In genomic region chr8:54077271-54078120, GRCm38 (mm10) we compare ENCODE assay signal across 8 mouse cellular contexts. TPM values are rescaled to one million over a fixed set of nuclear protein-coding genes. Genes with fewer than 3 reads are reported as not detected.
DNase-seq lines count a peak whose midpoint lies in the region; ATAC-seq lines count a peak whose summit lies in the region.

Gene Vegfc (plus strand): TSS chr8:54077606.

- peak; percentile 66 for ATAC-seq in megakaryocyte, adult 5-6 weeks (ENCODE audit: poor library complexity, severe bottlenecking)

- peak; percentile 81 for DNase-seq in Muller cell, postnatal 12 days (ENCODE audit: inconsistent ontology term)
- peak; percentile 11 to 50 for DNase-seq in cerebellum, adult 18-20 months
- DNase-seq in forelimb bud, embryonic 11.5 days (ENCODE audit: low read depth, low spot score): peak; percentile 40
- DNase-seq in heart, postnatal 4 days: peak; percentile 67
- peak; percentile 5 to 30 for DNase-seq in left cerebral cortex, adult 8-10 months (ENCODE audit: low spot score in 2 of 2)
- DNase-seq in right cerebral cortex, adult 2 months (ENCODE audit: low spot score in 2 of 2): peak; percentile 31 to 40
- DNase-seq in urinary bladder, postnatal 14 days (ENCODE audit: low spot score): peak; percentile 27

RNA-seq across cellular contexts. Expression of gene Vegfc, which starts in this region (rescaled TPM):
- 10 to 100 TPM in 1 of 2 experiments, 1 to 10 TPM in 1; 8.0 to 10.6 TPM for total RNA-seq in heart, postnatal 4 days (2021)
- total RNA-seq in left cerebral cortex, adult 8-10 months (2022): 1 to 10 TPM; 3.3 to 3.6 (median 3.4) TPM
- 0.60 and 1.8 TPM in 2 replicates for total RNA-seq in megakaryocyte, adult 5-6 weeks (2015)
- total RNA-seq in megakaryocyte, adult 5-6 weeks (2017): 0.07 TPM in 1 of 2 replicates, not detected in the other

Comparison
In these comparisons a context has a peak if more than half of its experiments do, and no peak if none do; other contexts are left out.
1. Peak in every context shown above with its lines: DNase-seq and ATAC-seq.
2. DNase-seq: peak in every context shown above with its lines; median percentile 81 in Muller cell, postnatal 12 days; 67 in heart, postnatal 4 days; 40 in forelimb bud, embryonic 11.5 days; 36 in right cerebral cortex, adult 2 months; 30 in cerebellum, adult 18-20 months; 27 in urinary bladder, postnatal 14 days; 18 in left cerebral cortex, adult 8-10 months.